Mouse (Mus musculus) C2C12 (cell line): ENCODE results near the gene Fkbp5. TPM values are rescaled to one million over a fixed set of nuclear protein-coding genes. Genes with fewer than 3 reads are reported as not detected.

Source experiments
- H3K27me3 ChIP-seq: one replicate; pipeline ENCODE4 v1.6.1; 2011; ENCODE audit not compliant: control insufficient read depth, insufficient read depth, insufficient read length
- H3K36me3 ChIP-seq: one replicate; pipeline ENCODE4 v1.6.1; 2011; ENCODE audit not compliant: control insufficient read depth, insufficient read depth
- H3K4me3 ChIP-seq: one replicate; pipeline ENCODE4 v1.5.1; 2011; ENCODE audit warnings: mild to moderate bottlenecking, control low read depth; ENCODE audit not compliant: poor library complexity, insufficient read depth, severe bottlenecking
- H3K79me2 ChIP-seq: one replicate; pipeline ENCODE4 v1.6.1; 2011; ENCODE audit not compliant: control insufficient read depth, insufficient read depth
- H3K79me3 ChIP-seq: one replicate; pipeline ENCODE4 v1.6.1; 2011; ENCODE audit warnings: low read depth, control low read depth
- H3ac ChIP-seq: one replicate; pipeline ENCODE3; 2011; ENCODE audit warnings: low read depth; ENCODE audit not compliant: control insufficient read depth, insufficient read length
- CEBPB ChIP-seq: IDR thresholded peaks from one replicate; pipeline ENCODE4 v1.6.1; 2011; ENCODE audit warnings: low read depth, mild to moderate bottlenecking, control low read depth, moderate library complexity
- CTCF ChIP-seq: IDR thresholded peaks from one replicate; pipeline ENCODE4 v1.5.1; 2011; ENCODE audit not compliant: control insufficient read depth, insufficient read depth, insufficient read length
- FOSL1 ChIP-seq: IDR thresholded peaks from one replicate; pipeline ENCODE4 v1.8.0; 2011; ENCODE audit warnings: mild to moderate bottlenecking, low read length; ENCODE audit not compliant: poor library complexity, insufficient read depth, severe bottlenecking
- MAX ChIP-seq: IDR thresholded peaks from one replicate; pipeline ENCODE4 v1.6.1; 2011; ENCODE audit warnings: mild to moderate bottlenecking, control low read depth
- MYOD1 ChIP-seq: IDR thresholded peaks from one replicate; pipeline ENCODE4 v1.6.1; 2011; ENCODE audit warnings: low read depth; ENCODE audit not compliant: control insufficient read depth, insufficient read length
- MYOG ChIP-seq: IDR thresholded peaks from one replicate; pipeline ENCODE4 v1.6.1; 2011; ENCODE audit not compliant: control insufficient read depth, insufficient read length; ENCODE audit errors: extremely low read depth
- USF1 ChIP-seq: IDR thresholded peaks from one replicate; pipeline ENCODE4 v1.6.1; 2011; ENCODE audit warnings: low read depth, mild to moderate bottlenecking, control low read depth, moderate library complexity
- polyA plus RNA-seq: library from polyadenylated mRNA; unstranded; fragments of >200 nt; fragmentation: generic; extraction: Trizol; gene quantifications from one replicate; pipeline ENCODE4 v1.2.1, GENCODE M21; 2012; ENCODE audit warnings: missing spikeins

Fkbp5 gene
- polyA plus RNA-seq, 1 experiment: 24.4 TPM

DNA sequence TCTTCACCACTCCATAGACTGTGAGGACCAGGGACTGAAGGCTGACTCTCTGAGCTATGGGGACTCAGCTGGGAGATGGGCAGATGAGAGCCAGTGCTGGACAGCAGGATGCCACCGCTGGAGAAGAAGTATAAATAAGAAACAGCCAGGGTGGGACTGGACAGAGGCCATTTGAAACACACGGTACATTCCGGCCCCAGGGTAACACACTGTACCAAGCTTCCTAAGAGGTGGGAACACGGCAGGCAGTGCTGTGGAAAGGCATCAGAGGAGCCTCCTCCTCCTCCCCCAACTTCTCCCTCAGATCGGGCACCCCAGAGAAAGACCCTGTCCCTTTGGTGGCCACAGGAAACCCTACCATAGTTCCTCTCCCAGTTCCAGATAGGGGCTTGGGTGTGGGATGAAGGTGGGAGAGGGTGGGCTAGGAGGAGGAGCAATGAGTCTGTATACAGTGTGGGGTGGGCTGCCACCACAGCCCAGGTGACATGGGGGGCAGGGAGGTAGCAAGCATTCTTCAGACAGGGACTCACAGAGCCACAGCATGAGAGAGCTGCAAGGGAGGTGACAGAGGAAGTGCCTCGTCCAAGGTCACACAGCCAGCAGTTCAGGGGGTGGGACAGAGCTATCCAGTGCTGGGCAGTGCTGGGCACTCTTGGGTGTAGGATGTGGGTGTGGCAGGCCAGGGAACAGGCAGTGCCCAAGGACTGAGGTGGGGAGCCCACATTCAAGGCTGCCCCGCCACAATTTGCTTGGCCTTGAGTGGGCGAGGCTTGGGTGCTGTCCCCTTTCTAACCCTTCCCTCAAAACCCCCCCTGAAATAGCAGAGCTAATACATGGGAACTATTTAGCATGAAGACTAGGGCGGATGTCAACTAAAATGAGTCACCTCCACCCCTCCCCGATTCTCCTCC, 1.6 kb downstream of the Fkbp5 start:
- Histone ChIP-seq H3K79me2 (no peaks in the 10 kb centered on the region), H3K4me3 (no peak overlapping the region), H3K27me3 (no peaks in the 10 kb centered on the region), H3ac (no peak overlapping the region), H3K79me3 (no peaks in the 10 kb centered on the region), H3K36me3 (no peaks in the 10 kb centered on the region)
- TF ChIP-seq MYOD1: no peak
- TF ChIP-seq FOSL1: no peak
- TF ChIP-seq CEBPB: no peak
- TF ChIP-seq MYOG: no peak
- no peak for TF ChIP-seq CTCF
- no peak for TF ChIP-seq MAX
- no peak for TF ChIP-seq USF1

DNA sequence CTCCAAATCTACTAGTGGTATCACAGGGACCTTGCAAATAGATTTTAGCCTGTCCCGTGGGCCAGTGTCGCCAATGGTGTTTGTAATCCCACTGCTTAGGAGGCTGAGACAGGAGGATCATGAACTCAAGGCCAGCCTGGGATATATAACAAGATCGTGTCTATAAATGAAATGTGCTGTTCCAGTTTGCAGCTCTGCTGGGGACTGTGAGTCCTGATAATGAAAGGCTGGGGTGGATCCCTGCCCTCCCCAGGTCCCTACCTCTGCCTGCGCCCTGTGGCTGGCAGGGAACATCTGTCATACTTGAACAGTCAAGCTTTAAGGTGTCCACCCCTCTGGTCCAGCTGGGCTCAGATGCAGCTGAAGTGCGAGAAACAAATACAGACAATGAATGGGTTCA, 2.8 kb downstream of the Fkbp5 start:
- Histone ChIP-seq H3K27me3 (no peaks in the 10 kb centered on the region), H3K36me3 (no peaks in the 10 kb centered on the region), H3K4me3 (no peak overlapping the region), H3K79me2 (no peaks in the 10 kb centered on the region), H3K79me3 (no peaks in the 10 kb centered on the region), H3ac (no peak overlapping the region)
- TF ChIP-seq MYOG: no peak
- no peak for TF ChIP-seq CEBPB
- TF ChIP-seq USF1: no peak
- TF ChIP-seq CTCF: no peak

DNA sequence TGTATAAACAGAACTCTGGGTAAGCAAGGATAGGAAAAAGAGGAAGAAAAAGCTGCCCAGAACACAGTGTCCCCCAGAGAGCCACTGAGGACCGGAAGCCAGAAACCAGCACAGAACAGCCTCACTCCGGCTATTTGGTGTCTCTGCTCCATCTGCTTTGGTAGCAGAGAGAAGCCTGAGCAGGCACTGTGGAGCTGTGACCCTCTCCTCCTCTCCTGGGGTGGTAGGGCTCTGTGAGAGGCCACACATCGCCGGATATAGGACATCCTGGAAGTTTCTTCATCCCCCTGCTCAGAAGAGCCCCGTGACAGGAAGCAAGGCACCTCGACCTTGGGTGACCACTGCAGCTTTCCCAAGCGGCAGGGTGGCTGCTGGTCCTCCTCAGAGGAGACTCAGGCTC, 3.5 kb downstream of the Fkbp5 start:
- TF ChIP-seq MAX: no peak
- no peaks in the 10 kb centered on the region for H3K27me3 ChIP-seq
- no peaks in the 10 kb centered on the region for H3K79me2 ChIP-seq
- H3ac ChIP-seq: no peak overlapping the region
- H3K4me3 ChIP-seq: no peak overlapping the region
- H3K79me3 ChIP-seq: no peaks in the 10 kb centered on the region
- H3K36me3 ChIP-seq: no peaks in the 10 kb centered on the region

DNA sequence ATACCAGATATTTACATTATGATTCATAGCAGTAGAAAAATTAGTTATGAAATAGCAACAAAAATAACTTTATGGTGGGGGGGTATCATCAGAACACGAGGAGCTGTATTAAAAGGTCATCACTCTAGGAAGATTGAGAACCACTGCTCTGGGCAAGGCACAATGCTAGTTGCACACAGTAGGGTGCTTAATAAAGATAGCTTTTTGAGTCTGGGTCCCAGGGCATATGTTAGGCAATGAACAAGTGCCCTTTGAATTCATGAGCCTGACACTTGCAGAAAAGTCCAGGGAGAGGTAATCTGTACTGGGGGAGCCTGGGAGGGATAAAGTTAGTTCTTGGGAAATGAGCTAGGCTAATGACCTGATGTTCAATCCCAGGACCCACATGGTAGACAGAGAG, 4.0 kb downstream of the Fkbp5 start:
- Histone ChIP-seq H3K79me3 (no peaks in the 10 kb centered on the region), H3K4me3 (no peak overlapping the region), H3ac (no peak overlapping the region), H3K36me3 (no peaks in the 10 kb centered on the region), H3K79me2 (no peaks in the 10 kb centered on the region), H3K27me3 (no peaks in the 10 kb centered on the region)
- TF ChIP-seq MYOG (no peak), MAX (no peak), CEBPB (no peak), MYOD1 (no peak), FOSL1 (no peak), USF1 (no peak), CTCF (no peak)

DNA sequence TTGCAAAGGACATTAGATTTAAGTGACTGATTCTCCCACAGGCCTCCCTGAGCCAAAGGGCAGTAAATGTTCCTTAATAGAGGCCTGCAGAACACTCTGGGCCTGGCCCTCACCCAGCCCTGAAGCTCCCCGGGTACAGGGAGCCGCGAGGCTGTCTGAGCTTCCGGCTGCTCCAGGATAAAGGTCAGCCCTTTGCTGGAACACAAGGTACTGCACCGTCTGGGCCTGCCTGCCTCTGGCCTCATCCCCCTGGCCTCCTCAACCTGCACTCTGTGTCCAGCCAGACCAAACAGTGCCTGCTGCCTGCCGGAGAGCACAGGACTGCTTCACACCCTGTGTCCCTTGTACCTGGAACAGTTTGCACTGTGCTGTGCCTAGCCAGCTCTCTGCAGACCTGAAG, 4.6 kb downstream of the Fkbp5 start:
- TF ChIP-seq CEBPB: no peak
- no peak for TF ChIP-seq FOSL1
- no peak for TF ChIP-seq MYOG
- TF ChIP-seq CTCF: no peak
- no peak for TF ChIP-seq MYOD1
- Histone ChIP-seq H3ac (peak overlapping the region; percentile 59), H3K79me2 (no peaks in the 10 kb centered on the region), H3K79me3 (no peaks in the 10 kb centered on the region), H3K36me3 (no peaks in the 10 kb centered on the region), H3K27me3 (no peaks in the 10 kb centered on the region), H3K4me3 (no peak overlapping the region)

DNA sequence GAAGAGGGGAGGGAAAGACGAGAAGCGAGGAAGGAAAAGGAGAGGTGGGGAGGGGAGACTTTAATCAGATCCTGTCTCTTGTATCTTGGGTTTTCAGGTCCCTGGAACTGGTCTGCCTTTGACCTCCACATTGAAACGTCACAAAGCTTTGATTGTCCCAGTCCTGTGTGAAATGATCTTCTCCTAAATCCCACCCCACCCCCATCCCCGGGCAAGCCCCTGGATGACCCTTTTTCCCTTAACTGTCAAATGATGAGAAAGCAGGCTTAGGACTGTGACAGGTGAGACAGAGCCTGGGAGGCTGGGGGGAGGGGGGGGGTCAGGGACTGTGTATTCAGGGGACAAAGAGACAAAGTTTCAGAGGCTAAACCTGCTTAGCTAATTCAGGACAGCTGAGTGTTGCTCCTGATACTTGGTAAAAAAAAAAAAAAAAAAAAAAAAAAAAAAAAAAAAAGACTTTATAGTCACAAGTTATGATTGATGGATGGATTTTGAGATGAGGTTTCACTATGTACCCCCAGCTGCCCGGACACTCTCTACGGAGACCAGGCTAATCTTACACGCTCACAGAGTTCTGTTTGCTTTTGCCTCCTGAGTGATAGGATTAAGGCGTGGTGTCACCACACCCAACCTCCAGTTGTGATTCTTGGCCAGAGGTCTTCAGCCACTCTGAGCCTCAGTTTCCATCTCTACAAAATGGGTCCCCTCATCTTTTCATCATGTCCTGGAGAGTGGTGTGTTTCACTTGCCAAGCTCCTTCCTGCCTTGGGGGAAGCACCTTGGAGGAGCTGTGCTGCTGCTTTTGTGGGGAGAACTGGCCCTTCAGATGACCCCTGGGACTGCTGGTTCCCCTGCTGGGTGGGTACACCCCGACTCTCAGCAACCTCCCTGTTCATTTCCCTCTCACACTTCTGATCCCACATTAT, 5.4 kb downstream of the Fkbp5 start:
- no peak overlapping the region for H3ac ChIP-seq
- H3K36me3 ChIP-seq: no peaks in the 10 kb centered on the region
- TF ChIP-seq MYOD1 (no peak), FOSL1 (no peak), MYOG (no peak), MAX (no peak), USF1 (no peak), CTCF (no peak), CEBPB (no peak)
- no peaks in the 10 kb centered on the region for H3K27me3 ChIP-seq
- no peak overlapping the region for H3K4me3 ChIP-seq
- H3K79me3 ChIP-seq: no peaks in the 10 kb centered on the region
- no peaks in the 10 kb centered on the region for H3K79me2 ChIP-seq
